Mouse (Mus musculus) cerebellum, adult 2 months (tissue): ENCODE results near the gene Gadd45a.

Experiments used
- CTCF ChIP-seq: fragments of 200-500 bp; IDR thresholded peaks from 2 replicates; pipeline ENCODE4 v1.5.1; 2011; ENCODE audit warnings: low read depth, mild to moderate bottlenecking, control low read depth, low read length, moderate library complexity, borderline replicate concordance; ENCODE audit not compliant: insufficient read depth
- POLR2A ChIP-seq: fragments of 200-500 bp; IDR thresholded peaks from 2 replicates; pipeline ENCODE4 v1.6.1; 2011; ENCODE audit warnings: low read length, control low read depth, borderline replicate concordance; ENCODE audit not compliant: insufficient read depth

GRCm38 (mm10) chr6:67056889-67057564 is 19.8 kb upstream of the Gadd45a start:
- TF ChIP-seq POLR2A (no peak), CTCF (no peak)
